Comparison of ENCODE assay signal across 26 mouse cellular contexts in genomic region chr7:94733433-94733832, GRCm38 (mm10).
A peak's percentile ranks its signal among the peaks of the same experiment; 100 is the strongest.
DNase-seq lines count a peak whose midpoint lies in the region; ATAC-seq and TF ChIP-seq lines count a peak whose summit lies in the region.
"Had no signal": no experiment of that assay in that cellular context is flagged by ENCODE, and none has a peak within 500 bp of the region (broad histone marks: within the 10 kb centered on the region; RNA-seq: fewer than 3 reads in every experiment).

No protein-coding gene starts in this region.

- 50% methylated on average over 1 of the region's 1 CpGs for WGBS in forebrain, postnatal 0 days
- WGBS in forebrain, embryonic 11.5 days, result 74% methylated on average over 1 of the region's 1 CpGs

- no peak overlapping the region for H3K4me3 ChIP-seq in forebrain, postnatal 0 days (ENCODE audit: low read depth, low read length)
- H3K4me3 ChIP-seq in forebrain, embryonic 11.5 days (ENCODE audit: low read depth, low read length), result no peak overlapping the region
- no peak overlapping the region for H3K4me3 ChIP-seq in left cerebral cortex, adult 2 months
- H3K4me3 ChIP-seq: heart, embryonic 15.5 days; hindbrain, embryonic 13.5 days; liver, embryonic 12.5 days; midbrain, embryonic 12.5 days had no signal

- ATAC-seq in forebrain, postnatal 0 days, result peak; percentile 25; the same call in 1 of the 2 replicates
- ATAC-seq in forebrain, embryonic 11.5 days (replicated peaks; ENCODE audit: low FRiP score), result no peak
- ATAC-seq: activated CD4-positive, CD25-positive, alpha-beta regulatory T cell, adult 4 months; intestine, postnatal 0 days; liver, embryonic 12.5 days; liver, postnatal 0 days had no signal

- H3K4me1 ChIP-seq in forebrain, postnatal 0 days (ENCODE audit: insufficient read depth), result no peaks in the 10 kb centered on the region
- H3K4me1 ChIP-seq in forebrain, embryonic 11.5 days (replicated peaks; ENCODE audit: control insufficient read depth, insufficient read depth, low read length), result no peaks in the 10 kb centered on the region
- H3K4me1 ChIP-seq: heart, embryonic 15.5 days; hindbrain, embryonic 13.5 days; liver, embryonic 12.5 days; midbrain, embryonic 12.5 days had no signal

- peak; percentile 34 for DNase-seq in forebrain, postnatal 0 days
- no peak for DNase-seq in forebrain, embryonic 11.5 days (ENCODE audit: low spot score)
- peak; percentile 2 to 3 for DNase-seq in left cerebral cortex, postnatal 14 days (ENCODE audit: low spot score in 2 of 2)
- DNase-seq in left cerebral cortex, adult 2 months (ENCODE audit: extremely low spot score in 1 of 2, low spot score in 2 of 2), result no peak
- DNase-seq in brain, embryonic 14.5 days (ENCODE audit: low read depth), result peak; percentile 37
- peak; percentile 6 for DNase-seq in telencephalon, adult 2 months (ENCODE audit: low read depth, low spot score)
- no peak for DNase-seq in gastrocnemius, postnatal 4 days (ENCODE audit: low spot score in 2 of 2)
- DNase-seq: adrenal gland, adult 2 months; adrenal gland, postnatal 36 days; B cell, adult 2 months; cerebellum, adult 9-10 months; gastrocnemius, postnatal 10 days; kidney, adult 9 months; kidney, postnatal 10 days; liver, postnatal 0 days; lung, postnatal 36 days; right cerebral cortex, postnatal 25 days; spleen, adult 18-20 months; thymus, adult 18-20 months; thymus, postnatal 25 days had no signal

- no peak overlapping the region for H3K27ac ChIP-seq in forebrain, postnatal 0 days (ENCODE audit: low read depth, low read length)
- H3K27ac ChIP-seq in forebrain, embryonic 11.5 days (ENCODE audit: low read depth, low read length), result no peak overlapping the region
- no peak overlapping the region for H3K27ac ChIP-seq in left cerebral cortex, adult 2 months
- H3K27ac ChIP-seq: heart, embryonic 15.5 days; hindbrain, embryonic 13.5 days; liver, embryonic 12.5 days; midbrain, embryonic 12.5 days had no signal

- H3K36me3 ChIP-seq in forebrain, postnatal 0 days (ENCODE audit: insufficient read depth), result no peaks in the 10 kb centered on the region
- H3K36me3 ChIP-seq in forebrain, embryonic 11.5 days (ENCODE audit: control insufficient read depth, insufficient read depth, low read length), result no peaks in the 10 kb centered on the region
- H3K36me3 ChIP-seq: heart, embryonic 15.5 days; hindbrain, embryonic 13.5 days; liver, embryonic 12.5 days; midbrain, embryonic 12.5 days had no signal

- H3K9ac ChIP-seq in forebrain, postnatal 0 days, result no peak overlapping the region
- no peak overlapping the region for H3K9ac ChIP-seq in forebrain, embryonic 11.5 days (ENCODE audit: low read length)
- H3K9ac ChIP-seq: heart, embryonic 15.5 days; hindbrain, embryonic 13.5 days; liver, embryonic 12.5 days; liver, postnatal 0 days; midbrain, embryonic 12.5 days had no signal

- H3K27me3 ChIP-seq in forebrain, postnatal 0 days (ENCODE audit: insufficient read depth, low read length), result no peaks in the 10 kb centered on the region
- no peaks in the 10 kb centered on the region for H3K27me3 ChIP-seq in forebrain, embryonic 11.5 days (ENCODE audit: control insufficient read depth, insufficient read depth, low read length)
- H3K27me3 ChIP-seq: heart, embryonic 15.5 days; hindbrain, embryonic 13.5 days; liver, embryonic 12.5 days; midbrain, embryonic 12.5 days had no signal

- no peak for TF ChIP-seq POLR2A in brain, embryonic 14.5 days (IDR thresholded peaks at IDR 0.05; ENCODE audit: borderline replicate concordance, extremely low read depth, insufficient read depth, insufficient read length, poor library complexity, severe bottlenecking)

- no peak for TF ChIP-seq CTCF in forebrain, postnatal 0 days (IDR thresholded peaks at IDR 0.05; ENCODE audit: low read depth)
- TF ChIP-seq CTCF in left cerebral cortex, adult 2 months (IDR thresholded peaks at IDR 0.05), result no peak
- TF ChIP-seq CTCF in brain, embryonic 14.5 days (IDR thresholded peaks at IDR 0.05; ENCODE audit: borderline replicate concordance, extremely low read depth, insufficient read depth, insufficient read length), result no peak

- intact Hi-C loops in left cerebral cortex, postnatal 14 days (cut with DNase I), result no loop called here
- intact Hi-C loops in left cerebral cortex, adult 2 months (cut with DNase I), result no loop called here

- no peak overlapping the region for H3K4me2 ChIP-seq in forebrain, postnatal 0 days (ENCODE audit: low read depth)
- H3K4me2 ChIP-seq in forebrain, embryonic 11.5 days (ENCODE audit: low read depth, low read length, severe bottlenecking), result no peak overlapping the region
- H3K4me2 ChIP-seq: heart, embryonic 15.5 days; hindbrain, embryonic 13.5 days; liver, embryonic 12.5 days; midbrain, embryonic 12.5 days had no signal

- no peaks in the 10 kb centered on the region for H3K9me3 ChIP-seq in forebrain, postnatal 0 days (ENCODE audit: low read length)
- H3K9me3 ChIP-seq in forebrain, embryonic 11.5 days (ENCODE audit: control insufficient read depth, low read length), result no peaks in the 10 kb centered on the region
- H3K9me3 ChIP-seq: heart, embryonic 15.5 days; hindbrain, embryonic 13.5 days; liver, embryonic 12.5 days; midbrain, embryonic 12.5 days had no signal

Comparison
In these comparisons a context has a peak if more than half of its experiments do, and no peak if none do; other contexts are left out.
1. DNase-seq: peak in forebrain, postnatal 0 days (single experiment), left cerebral cortex, postnatal 14 days (2 of 2), brain, embryonic 14.5 days (single experiment) and telencephalon, adult 2 months (single experiment); none in forebrain, embryonic 11.5 days (single experiment), left cerebral cortex, adult 2 months (0 of 2) and gastrocnemius, postnatal 4 days (0 of 2).